Mouse (Mus musculus): ENCODE data around the gene Serpinb6b.

- no peak for TF ChIP-seq CTCF (IDR thresholded peaks at IDR 0.05; ENCODE audit: low read depth)
- no peak for TF ChIP-seq EP300 (IDR thresholded peaks at IDR 0.05; ENCODE audit: low read depth)
Measured at GRCm38 (mm10) chr13:32968996-32969640, 4.1 kb downstream of the Serpinb6b start.
